Comparison of ENCODE assay signal across 24 mouse cellular contexts in genomic region chr2:138326367-138326766, GRCm38 (mm10).
"Had no signal": no experiment of that assay in that cellular context is flagged by ENCODE, and none has a peak within 500 bp of the region (broad histone marks: within the 10 kb centered on the region; RNA-seq: fewer than 3 reads in every experiment).

No protein-coding gene starts in this region.

- H3K9ac ChIP-seq: heart, embryonic 13.5 days; heart, embryonic 15.5 days; hindbrain, embryonic 13.5 days; hindbrain, embryonic 15.5 days; intestine, embryonic 15.5 days; limb, embryonic 13.5 days; limb, embryonic 15.5 days had no signal

- H3K9me3 ChIP-seq: heart, embryonic 13.5 days; heart, embryonic 15.5 days; hindbrain, embryonic 13.5 days; hindbrain, embryonic 15.5 days; intestine, embryonic 15.5 days; limb, embryonic 13.5 days; limb, embryonic 15.5 days had no signal

- H3K4me2 ChIP-seq: heart, embryonic 11.5 days; heart, embryonic 13.5 days; heart, embryonic 15.5 days; hindbrain, embryonic 13.5 days; hindbrain, embryonic 15.5 days; intestine, embryonic 15.5 days; limb, embryonic 13.5 days; limb, embryonic 15.5 days had no signal

- ATAC-seq: inflammation-experienced regulatory T-cells, adult 6 months; intestine, embryonic 15.5 days; intestine, postnatal 0 days had no signal

- H3K4me3 ChIP-seq: heart, adult 2 months; heart, embryonic 13.5 days; heart, embryonic 15.5 days; hindbrain, embryonic 13.5 days; hindbrain, embryonic 15.5 days; intestine, embryonic 15.5 days; layer of hippocampus, adult 2 months; left cerebral cortex, adult 2 months; limb, embryonic 13.5 days; limb, embryonic 15.5 days had no signal

- H3K4me1 ChIP-seq: heart, embryonic 13.5 days; heart, embryonic 15.5 days; hindbrain, embryonic 13.5 days; hindbrain, embryonic 15.5 days; intestine, embryonic 15.5 days; limb, embryonic 13.5 days had no signal

- H3K36me3 ChIP-seq: heart, embryonic 13.5 days; heart, embryonic 15.5 days; hindbrain, embryonic 13.5 days; hindbrain, embryonic 15.5 days; intestine, embryonic 15.5 days; limb, embryonic 13.5 days; limb, embryonic 15.5 days had no signal

- H3K27me3 ChIP-seq: heart, embryonic 13.5 days; heart, embryonic 15.5 days; hindbrain, embryonic 13.5 days; hindbrain, embryonic 15.5 days; intestine, embryonic 15.5 days; limb, embryonic 13.5 days; limb, embryonic 15.5 days had no signal

- DNase-seq: gastrocnemius, postnatal 14 days; gastrocnemius, postnatal 36 days; heart, adult 11 months; heart, adult 2 months; heart, postnatal 14 days; heart, postnatal 36 days; kidney, adult 18-20 months; kidney, adult 8-10 months; kidney, postnatal 10 days; kidney, postnatal 25 days; kidney, postnatal 4 days; left cerebral cortex, postnatal 4 days had no signal

- H3K27ac ChIP-seq: heart, adult 2 months; heart, embryonic 13.5 days; heart, embryonic 15.5 days; hindbrain, embryonic 13.5 days; hindbrain, embryonic 15.5 days; intestine, embryonic 15.5 days; layer of hippocampus, adult 2 months; left cerebral cortex, adult 2 months; limb, embryonic 13.5 days; limb, embryonic 15.5 days had no signal
